Mouse (Mus musculus): ENCODE measurements around the gene Usp32.

Usp32 gene

GRCm38 (mm10) chr11:85123267-85123992 lies 16.5 kb downstream of the Usp32 start:
- DNase-seq (ENCODE audit: low read depth, low spot score): no peak

- no peak for DNase-seq (ENCODE audit: low read depth, low spot score)
Measured at GRCm38 (mm10) chr11:85122073-85122472, 17.9 kb downstream of the Usp32 start.

- no peak for DNase-seq (ENCODE audit: low read depth, low spot score)
Measured at GRCm38 (mm10) chr11:85117160-85117559, 22.8 kb downstream of the Usp32 start.

- no peak for DNase-seq (ENCODE audit: low read depth, low spot score)
Measured at GRCm38 (mm10) chr11:85116084-85116844, 23.7 kb downstream of the Usp32 start.

- no peak for DNase-seq (ENCODE audit: low read depth, low spot score)
Measured at GRCm38 (mm10) chr11:85109957-85110356, 30.0 kb downstream of the Usp32 start.

- no peak for DNase-seq (ENCODE audit: low read depth, low spot score)
Measured at GRCm38 (mm10) chr11:85107217-85107616, 32.7 kb downstream of the Usp32 start.

- no peak for DNase-seq (ENCODE audit: low read depth, low spot score)
Measured at GRCm38 (mm10) chr11:85105836-85106235, 34.1 kb downstream of the Usp32 start.

GRCm38 (mm10) chr11:85103763-85104162 lies 36.2 kb downstream of the Usp32 start:
- no peak for DNase-seq (ENCODE audit: low read depth, low spot score)

GRCm38 (mm10) chr11:85095116-85095515 lies 44.8 kb downstream of the Usp32 start:
- DNase-seq (ENCODE audit: low read depth, low spot score): no peak

GRCm38 (mm10) chr11:85086253-85086652 lies 53.7 kb downstream of the Usp32 start:
- no peak for DNase-seq (ENCODE audit: low read depth, low spot score)

GRCm38 (mm10) chr11:85067871-85068270 lies 72.1 kb downstream of the Usp32 start:
- DNase-seq (ENCODE audit: low read depth, low spot score): no peak

GRCm38 (mm10) chr11:85058562-85058961 lies 81.4 kb downstream of the Usp32 start:
- no peak for DNase-seq (ENCODE audit: low read depth, low spot score)

GRCm38 (mm10) chr11:85057544-85057943 lies 82.4 kb downstream of the Usp32 start:
- no peak for DNase-seq (ENCODE audit: low read depth, low spot score)

- peak; percentile 45 for DNase-seq (ENCODE audit: low read depth, low spot score)
Measured at GRCm38 (mm10) chr11:85056901-85057300, 83.1 kb downstream of the Usp32 start.

GRCm38 (mm10) chr11:85055561-85055960 lies 84.4 kb downstream of the Usp32 start:
- no peak for DNase-seq (ENCODE audit: low read depth, low spot score)

GRCm38 (mm10) chr11:85039256-85039655 lies 100.7 kb downstream of the Usp32 start:
- no peak for DNase-seq (ENCODE audit: low read depth, low spot score)

- DNase-seq (ENCODE audit: low read depth, low spot score): peak; percentile 8
Measured at GRCm38 (mm10) chr11:85013121-85013520, 126.8 kb downstream of the Usp32 start.

- DNase-seq (ENCODE audit: low read depth, low spot score): peak; percentile 85
Measured at GRCm38 (mm10) chr11:85003566-85003965, 136.4 kb downstream of the Usp32 start.

GRCm38 (mm10) chr11:84995241-84995640 lies 144.7 kb downstream of the Usp32 start:
- DNase-seq (ENCODE audit: low read depth, low spot score): no peak

- DNase-seq (ENCODE audit: low read depth, low spot score): no peak
Measured at GRCm38 (mm10) chr11:84992996-84993395, 147.0 kb downstream of the Usp32 start.

GRCm38 (mm10) chr11:84988341-84988919 lies 151.5 kb downstream of the Usp32 start:
- DNase-seq (ENCODE audit: low read depth, low spot score): peak; percentile 75

GRCm38 (mm10) chr11:84985421-84985820 lies 154.5 kb downstream of the Usp32 start:
- DNase-seq (ENCODE audit: low read depth, low spot score): no peak

GRCm38 (mm10) chr11:84980697-84981096 lies 159.3 kb downstream of the Usp32 start:
- DNase-seq (ENCODE audit: low read depth, low spot score): no peak

Data from brain, adult 2 months (tissue).